Mouse (Mus musculus) embryonic fibroblast, embryonic 13.5 days (primary cell): Measurements from ENCODE around the gene Dis3l2.

Experiments used
- CTCF ChIP-seq: IDR thresholded peaks from 2 replicates; pipeline ENCODE4 v1.5.1; 2011; ENCODE audit warnings: mild to moderate bottlenecking, control low read depth, low read length, moderate library complexity, borderline replicate concordance; ENCODE audit not compliant: insufficient read depth
- POLR2A ChIP-seq: IDR thresholded peaks from 2 replicates; pipeline ENCODE4 v1.6.1; 2011; ENCODE audit warnings: low read depth, mild to moderate bottlenecking, control low read depth, low read length, moderate library complexity

- no peak for TF ChIP-seq POLR2A
- TF ChIP-seq CTCF: no peak
These were observed 317.1 kb downstream of the Dis3l2 start for GRCm38 (mm10) chr1:87020714-87021113.
